Mouse (Mus musculus) left cerebral cortex, adult 2 months (tissue): Measurements from ENCODE around the gene Fhit. TPM values are rescaled to one million over a fixed set of nuclear protein-coding genes. Genes with fewer than 3 reads are reported as not detected.

Source experiments
- DNase-seq, 2 experiments: peaks; one replicate each; pipeline ENCODE4 v3.0.0; 2021 to 2022; ENCODE audit warnings: low spot score in 2 of 2, mixed read lengths in 1 of 2; ENCODE audit errors: extremely low spot score in 1 of 2
- H3K27ac ChIP-seq: fragments of 200-600 bp; 2 replicates; pipeline ENCODE4 v1.8.1; 2022
- H3K4me3 ChIP-seq: fragments of 200-600 bp; 2 replicates; pipeline ENCODE4 v1.8.1; 2022
- CTCF ChIP-seq: fragments of 200-600 bp; IDR thresholded peaks from 2 replicates; pipeline ENCODE4 v1.8.1; 2022; ENCODE audit warnings: antibody characterized with exemption, mild to moderate bottlenecking, moderate library complexity
- intact Hi-C: fragments of 180-260 bp; cut with DNase I; formaldehyde crosslinking; loops from one replicate; pipeline ENCODE4 v1.15.1; 2025
- total RNA-seq, 2 experiments: library from RNA; stranded (reverse); gene quantifications; 2 replicates each; pipeline ENCODE4 v1.2.3; 2021

Fhit gene
- total RNA-seq, 2 experiments from 2014 or later, result 6.0 to 7.5 TPM

DNA sequence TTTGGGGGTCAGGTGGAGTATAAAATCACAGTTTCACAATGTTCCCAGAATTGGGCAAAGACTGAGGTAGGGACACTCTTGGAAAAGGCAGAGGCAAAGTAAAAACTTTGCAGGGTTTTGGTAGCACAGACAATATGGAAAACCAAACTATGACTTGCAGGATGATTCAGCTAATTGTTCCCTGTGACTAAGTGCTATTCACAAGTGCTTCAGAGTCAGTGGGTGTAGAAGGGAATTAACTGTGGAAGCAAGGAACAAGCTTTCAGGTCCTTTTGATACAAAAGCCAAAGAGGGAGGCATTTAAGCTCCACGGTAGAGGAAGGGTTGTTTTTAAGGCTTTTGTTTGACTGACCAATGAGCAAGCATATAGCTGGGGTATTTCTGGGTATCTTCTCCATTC lies 1613.9 kb downstream of the Fhit start:
- H3K27ac ChIP-seq, result no peak overlapping the region
- intact Hi-C loops, result loop anchor here (10.0 kb wide), 1 partner anchor 797 kb away; no protein-coding TSS in a partner anchor
- no peak for TF ChIP-seq CTCF
- peak in 1 of 2 experiments; percentile 12 for DNase-seq
- no peak overlapping the region for H3K4me3 ChIP-seq

DNA sequence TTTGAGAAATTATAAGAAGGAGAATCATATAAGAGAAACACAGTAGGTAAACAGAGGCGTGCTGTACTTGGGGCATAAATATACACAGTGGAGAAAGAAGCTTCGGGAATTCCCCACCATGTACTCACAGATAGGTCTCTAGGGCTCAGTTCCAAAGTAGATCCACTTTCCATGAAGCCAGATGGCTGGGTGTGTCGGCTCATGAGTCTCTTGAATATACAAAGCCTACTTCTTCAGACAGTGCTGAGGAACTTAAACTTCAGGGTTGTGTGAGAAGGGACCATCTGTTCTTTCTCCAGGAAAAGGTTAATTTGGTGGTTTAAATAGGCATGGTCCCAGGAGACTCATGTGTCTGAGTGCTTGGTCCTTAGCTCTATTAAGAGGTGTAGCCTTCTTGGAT lies 1617.5 kb downstream of the Fhit start:
- TF ChIP-seq CTCF, result no peak
- intact Hi-C loops, result loop anchor here (10.0 kb wide), 1 partner anchor 800 kb away; no protein-coding TSS in a partner anchor
- Histone ChIP-seq H3K27ac (peak overlapping the region; percentile 51; the same call in 1 of the 2 replicates), H3K4me3 (no peak overlapping the region)
- peak in 1 of 2 experiments; percentile 13 for DNase-seq

DNA sequence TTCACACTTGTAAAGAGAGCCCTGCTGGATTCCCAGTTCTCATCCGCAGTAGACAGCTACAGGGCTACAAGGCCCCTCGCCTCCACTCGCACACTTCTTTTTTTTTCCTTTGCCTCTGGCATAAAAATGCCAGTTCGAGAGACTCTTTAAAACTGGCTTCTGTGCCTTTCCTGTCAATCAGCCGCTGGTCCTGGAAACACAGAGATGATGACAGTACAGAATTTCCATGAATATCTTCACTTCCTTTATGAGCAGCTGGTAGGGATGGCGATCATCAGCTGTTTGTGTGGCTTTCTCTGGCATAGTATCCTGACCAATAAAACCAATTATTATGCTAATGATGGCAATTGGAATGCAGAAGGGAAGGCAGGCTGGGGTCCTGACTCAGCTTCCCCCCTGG lies 1626.3 kb downstream of the Fhit start:
- intact Hi-C loops, result no loop called here
- Histone ChIP-seq H3K27ac (no peak overlapping the region), H3K4me3 (no peak overlapping the region)
- TF ChIP-seq CTCF, result no peak
- DNase-seq, result no peak

DNA sequence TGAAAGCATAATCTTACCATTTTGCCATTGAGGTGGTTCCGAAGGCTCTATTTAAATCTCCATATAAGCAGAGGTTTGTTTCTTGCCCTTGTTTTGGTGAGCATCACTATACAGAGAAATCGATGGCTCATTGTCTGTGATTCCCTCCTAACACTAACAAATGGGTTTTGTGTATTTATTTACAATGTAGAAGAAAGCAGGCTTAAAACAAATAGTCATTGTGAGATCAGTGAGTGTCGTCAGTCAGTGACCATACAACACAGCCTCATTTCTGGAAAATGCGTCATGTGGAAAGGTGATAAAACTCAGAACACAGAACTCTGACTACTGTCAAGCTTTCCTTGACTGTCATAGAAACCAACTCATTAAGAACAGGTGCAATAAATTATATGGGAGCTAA lies 1632.6 kb downstream of the Fhit start:
- DNase-seq, result no peak
- no peak overlapping the region for H3K4me3 ChIP-seq
- no peak overlapping the region for H3K27ac ChIP-seq
- intact Hi-C loops, result no loop called here
- no peak for TF ChIP-seq CTCF

DNA sequence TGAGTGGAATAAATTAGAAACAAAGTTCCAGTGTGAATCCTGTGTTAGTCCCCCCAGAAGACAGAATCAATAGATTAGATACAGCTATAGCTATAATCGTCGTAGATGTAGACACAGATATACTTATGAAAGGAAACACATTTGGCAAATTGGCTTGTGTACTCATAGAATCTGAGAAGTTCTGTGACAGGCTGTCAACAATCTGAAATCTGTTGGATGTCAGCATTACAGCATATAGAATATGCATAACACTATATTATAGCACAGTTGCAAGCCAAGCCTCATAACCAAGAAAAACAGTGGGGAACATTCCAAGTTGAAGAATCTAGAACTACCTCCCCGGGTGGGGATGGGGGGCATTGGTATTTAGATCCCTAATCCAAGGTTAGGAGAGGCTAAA lies 1635.7 kb downstream of the Fhit start:
- intact Hi-C loops, result no loop called here
- TF ChIP-seq CTCF, result no peak
- DNase-seq, result no peak
- Histone ChIP-seq H3K27ac (no peak overlapping the region), H3K4me3 (no peak overlapping the region)

DNA sequence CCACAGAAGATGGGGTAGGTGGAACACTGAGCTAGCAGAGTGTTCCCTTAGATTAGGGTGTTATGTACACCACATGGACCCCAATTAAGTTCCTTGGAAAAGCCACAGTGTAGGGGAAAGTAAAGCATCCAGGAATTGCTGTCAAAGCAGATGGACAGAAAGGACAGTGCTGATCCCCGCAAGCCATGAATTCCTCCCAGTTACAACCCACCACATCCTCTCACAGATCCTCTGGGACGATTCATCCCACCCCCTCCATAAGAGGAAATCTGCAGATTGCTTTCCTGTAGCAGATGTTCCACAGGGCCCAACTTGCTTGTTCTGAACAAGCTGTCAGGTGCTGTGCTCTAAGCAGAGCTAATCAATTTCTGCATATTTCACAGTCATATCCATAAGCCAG lies 1644.2 kb downstream of the Fhit start:
- DNase-seq, result no peak
- H3K27ac ChIP-seq, result no peak overlapping the region
- no peak for TF ChIP-seq CTCF
- no peak overlapping the region for H3K4me3 ChIP-seq
- intact Hi-C loops, result no loop called here

DNA sequence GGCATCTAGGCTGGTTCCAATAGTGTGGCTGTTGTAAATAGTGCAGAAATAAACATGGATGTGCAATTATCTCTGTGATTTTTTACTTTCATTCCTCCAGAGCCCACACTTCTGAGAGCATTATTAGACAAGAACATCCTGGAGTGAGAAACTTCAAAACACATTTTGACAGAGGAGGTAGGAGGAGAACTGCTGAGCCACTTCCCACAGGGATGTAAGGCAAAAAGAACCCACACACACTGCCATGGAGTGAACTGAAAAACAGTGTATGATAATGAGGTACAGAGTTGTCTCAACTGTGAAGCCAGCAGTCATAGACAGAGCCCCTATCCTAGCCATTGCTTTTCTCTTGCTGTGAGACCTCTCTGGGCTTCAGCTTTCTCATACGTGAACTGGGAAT lies 1652.2 kb downstream of the Fhit start:
- intact Hi-C loops, result no loop called here
- peak in 1 of 2 experiments; percentile 10 for DNase-seq
- Histone ChIP-seq H3K4me3 (no peak overlapping the region), H3K27ac (no peak overlapping the region)
- no peak for TF ChIP-seq CTCF

Other genes with a start within 250 kb of the Fhit start
- gene Gm3839, start 194.7 kb upstream of the Fhit start, total RNA-seq, result under 1 TPM; 0.41 to 0.61 TPM